Mouse (Mus musculus): Measurements from ENCODE around the gene Fpr3.

- TF ChIP-seq POLR2A (IDR thresholded peaks at IDR 0.05; ENCODE audit: low read depth, low read length), result no peak
- TF ChIP-seq CTCF (conservative IDR thresholded peaks at IDR 0.05; ENCODE audit: insufficient read depth, insufficient read length, low read depth, low read length), result no peak
Measured at GRCm38 (mm10) chr17:17865168-17865567, 22.5 kb upstream of the Fpr3 start.

Measured in kidney, adult 2 months (tissue).